ENCODE assay signal across 10 mouse cellular contexts in genomic region chr3:127705139-127705514, GRCm38 (mm10).
DNase-seq lines count a peak whose midpoint lies in the region; ATAC-seq and TF ChIP-seq lines count a peak whose summit lies in the region.
"Had no signal": no experiment of that assay in that cellular context is flagged by ENCODE, and none has a peak within 500 bp of the region (broad histone marks: within the 10 kb centered on the region; RNA-seq: fewer than 3 reads in every experiment).

No protein-coding gene starts in this region.

- peak overlapping the region; percentile 66 for H3K4me2 ChIP-seq in heart, embryonic 13.5 days

- peaks cover 12% of the 10 kb centered on the region for H3K4me1 ChIP-seq in heart, embryonic 13.5 days
- H3K4me1 ChIP-seq in hindbrain, embryonic 10.5 days (replicated peaks), result peaks cover 26% of the 10 kb centered on the region
- peaks cover 26% of the 10 kb centered on the region for H3K4me1 ChIP-seq in midbrain, embryonic 10.5 days

- H3K27ac ChIP-seq in heart, embryonic 13.5 days (replicated peaks), result no peak overlapping the region
- H3K27ac ChIP-seq in hindbrain, embryonic 10.5 days, result peak overlapping the region; percentile 81
- peak overlapping the region; percentile 79 for H3K27ac ChIP-seq in midbrain, embryonic 10.5 days (replicated peaks)
- H3K27ac ChIP-seq: gastrocnemius, adult 2 months had no signal

- TF ChIP-seq CTCF in brain, embryonic 14.5 days (IDR thresholded peaks at IDR 0.05; ENCODE audit: borderline replicate concordance, extremely low read depth, insufficient read depth, insufficient read length), result no peak

- H3K36me3 ChIP-seq in heart, embryonic 13.5 days, result 0 out of 2 replicates have a peak, but pooled peaks cover 4% of the 10 kb centered on the region
- no peaks in the 10 kb centered on the region for H3K36me3 ChIP-seq in hindbrain, embryonic 10.5 days
- no peaks in the 10 kb centered on the region for H3K36me3 ChIP-seq in midbrain, embryonic 10.5 days

- no peaks in the 10 kb centered on the region for H3K9me3 ChIP-seq in heart, embryonic 13.5 days
- 0 out of 2 replicates have a peak, but pooled peaks cover 4% of the 10 kb centered on the region for H3K9me3 ChIP-seq in hindbrain, embryonic 10.5 days
- no peaks in the 10 kb centered on the region; the same call in 1 of the 2 replicates for H3K9me3 ChIP-seq in midbrain, embryonic 10.5 days (replicated peaks)

- WGBS in heart, embryonic 13.5 days, result 71% methylated on average over 11 of the region's 11 CpGs
- WGBS in hindbrain, embryonic 10.5 days, result 66% methylated on average over 11 of the region's 11 CpGs
- WGBS in midbrain, embryonic 10.5 days, result 73% methylated on average over 11 of the region's 11 CpGs

- no peak for DNase-seq in heart, adult 18-20 months
- DNase-seq in brain, embryonic 14.5 days (ENCODE audit: low read depth), result peak; percentile 20
- DNase-seq in hindbrain, embryonic 10.5 days (ENCODE audit: low spot score), result no peak
- DNase-seq in midbrain, embryonic 10.5 days (ENCODE audit: low spot score), result no peak
- no peak for DNase-seq in adrenal gland, adult (ENCODE audit: inconsistent age in 2 of 2, low spot score in 1 of 2)
- DNase-seq in frontal cortex, postnatal 14 days (ENCODE audit: low spot score in 2 of 2), result no peak
- DNase-seq in frontal cortex, postnatal 36 days (ENCODE audit: low spot score in 2 of 2), result no peak
- DNase-seq: cerebellum, adult 11-12 months; gastrocnemius, adult 2 months had no signal

- H3K4me3 ChIP-seq in heart, embryonic 13.5 days, result peak overlapping the region; percentile 35
- H3K4me3 ChIP-seq in hindbrain, embryonic 10.5 days, result peak overlapping the region; percentile 43
- peak overlapping the region; percentile 45; the same call in 1 of the 2 replicates for H3K4me3 ChIP-seq in midbrain, embryonic 10.5 days
- H3K4me3 ChIP-seq: gastrocnemius, adult 2 months had no signal

- H3K9ac ChIP-seq in heart, embryonic 13.5 days, result no peak overlapping the region

- ATAC-seq in heart, embryonic 13.5 days (ENCODE audit: extremely low read depth, insufficient number of reproducible peaks, low FRiP score, low TSS enrichment), result no peak

- no peak for TF ChIP-seq POLR2A in brain, embryonic 14.5 days (IDR thresholded peaks at IDR 0.05; ENCODE audit: borderline replicate concordance, extremely low read depth, insufficient read depth, insufficient read length, poor library complexity, severe bottlenecking)

- H3K27me3 ChIP-seq in heart, embryonic 13.5 days (replicated peaks), result no peaks in the 10 kb centered on the region
- H3K27me3 ChIP-seq in hindbrain, embryonic 10.5 days (ENCODE audit: insufficient read depth, poor library complexity, severe bottlenecking), result peaks cover 68% of the 10 kb centered on the region
- peaks cover 65% of the 10 kb centered on the region for H3K27me3 ChIP-seq in midbrain, embryonic 10.5 days (ENCODE audit: low read depth, poor library complexity, severe bottlenecking)
